Mouse (Mus musculus) heart, postnatal 14 days (tissue): Measurements from ENCODE around the gene Ccdc106. TPM values are rescaled to one million over a fixed set of nuclear protein-coding genes. Genes with fewer than 3 reads are reported as not detected.

Experiments
- DNase-seq, 2 experiments: peaks; one replicate each; pipeline ENCODE4 v3.0.0; 2021 to 2022
- intact Hi-C: fragments of 180-260 bp; cut with DNase I; formaldehyde crosslinking; loops from one replicate; pipeline ENCODE4 v1.15.1; 2025
- total RNA-seq, 2 experiments: library from RNA; stranded (reverse); gene quantifications; 2 replicates each; pipeline ENCODE4 v1.2.3; 2021

The Ccdc106 gene
- total RNA-seq, 2 experiments from 2014 or later, result 0.17 TPM

DNA sequence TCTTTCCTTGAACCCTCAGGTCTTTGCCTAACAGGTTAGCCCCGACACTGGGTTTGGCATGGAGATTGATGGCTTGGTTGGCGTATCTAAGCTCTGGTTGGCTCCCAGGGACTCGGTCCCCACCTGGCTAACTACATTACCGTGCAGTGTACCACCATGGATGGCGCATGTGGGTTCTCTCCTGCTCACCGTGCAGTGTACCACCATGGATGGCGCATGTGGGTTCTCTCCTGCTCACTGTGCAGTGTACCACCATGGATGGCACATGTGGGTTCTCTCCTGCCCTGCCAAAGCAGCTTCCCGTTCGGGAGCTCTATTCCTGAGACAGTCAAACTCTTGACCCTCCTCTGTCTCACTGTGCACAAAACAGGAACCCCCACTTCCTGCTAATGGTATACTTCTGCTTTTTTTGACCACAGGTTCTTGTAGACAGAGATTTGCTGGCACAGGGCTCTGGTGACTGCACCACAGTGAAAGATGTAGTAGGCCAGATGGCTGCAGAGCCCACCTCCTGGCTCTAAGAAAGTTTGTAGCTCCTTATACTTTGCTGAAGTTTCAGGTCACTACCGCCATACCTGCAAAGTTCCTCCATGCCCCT lies 80.8 kb downstream of the Ccdc106 start:
- intact Hi-C loops, result no loop called here
- no peak for DNase-seq

- intact Hi-C loops, result no loop called here
- no peak for DNase-seq
Measured at GRCm38 (mm10) chr7:5102564-5102963, 82.2 kb downstream of the Ccdc106 start.

GRCm38 (mm10) chr7:5108272-5108671 lies 87.9 kb downstream of the Ccdc106 start:
- DNase-seq, result no peak
- intact Hi-C loops, result no loop called here

- no peak for DNase-seq
- intact Hi-C loops, result no loop called here
Measured at GRCm38 (mm10) chr7:5109301-5109700, 88.9 kb downstream of the Ccdc106 start.

Other genes with a start within 250 kb of the Ccdc106 start
- not detected for gene Fam71e2, start 249.3 kb upstream of the Ccdc106 start, total RNA-seq
- under 1 TPM in 1 of 2 experiments, not detected in 1; 0.12 TPM for gene Il11, start 237.7 kb upstream of the Ccdc106 start, total RNA-seq
- not detected for gene Tmem190, start 237.6 kb upstream of the Ccdc106 start, total RNA-seq
- 1 to 10 TPM; 4.2 to 4.3 TPM for gene Tmem238, start 230.9 kb upstream of the Ccdc106 start, total RNA-seq
- 100 to 1,000 TPM; 469 to 532 TPM for gene Rpl28, start 227.7 kb upstream of the Ccdc106 start, total RNA-seq
- 100 to 1,000 TPM in 1 of 2 experiments, 10 to 100 TPM in 1; 97.9 to 112 TPM for gene Ube2s, start 208.0 kb upstream of the Ccdc106 start, total RNA-seq
- gene Shisa7, start 175.9 kb upstream of the Ccdc106 start, total RNA-seq, result under 1 TPM in 1 of 2 experiments, not detected in 1; 0.05 TPM
- gene Isoc2b, start 150.3 kb upstream of the Ccdc106 start, total RNA-seq, result 1 to 10 TPM; 3.1 to 4.2 TPM
- gene Isoc2a, start 143.4 kb upstream of the Ccdc106 start, total RNA-seq, result 10 to 100 TPM; 22.9 to 27.0 TPM
- gene Gm36210, start 114.0 kb upstream of the Ccdc106 start, total RNA-seq, result not detected
- 1 to 10 TPM; 9.4 to 9.6 TPM for gene Zfp628, start 105.3 kb upstream of the Ccdc106 start, total RNA-seq
- gene Nat14, start 98.5 kb upstream of the Ccdc106 start, total RNA-seq, result 1 to 10 TPM; 5.9 to 6.1 TPM
- 1 to 10 TPM; 7.8 TPM for gene Ssc5d, start 94.8 kb upstream of the Ccdc106 start, total RNA-seq
- 10 to 100 TPM in 1 of 2 experiments, 1 to 10 TPM in 1; 4.2 to 11.6 TPM for gene Sbk2, start 56.1 kb upstream of the Ccdc106 start, total RNA-seq
- 10 to 100 TPM; 14.9 to 37.3 TPM for gene Sbk3, start 49.4 kb upstream of the Ccdc106 start, total RNA-seq
- gene Zfp579, start 24.4 kb upstream of the Ccdc106 start, total RNA-seq, result 10 to 100 TPM; 14.3 to 18.1 TPM
- gene Zfp524, start 6.1 kb upstream of the Ccdc106 start, total RNA-seq, result 1 to 10 TPM; 8.1 to 8.6 TPM
- gene Fiz1, start 5.9 kb upstream of the Ccdc106 start, total RNA-seq, result 10 to 100 TPM; 17.0 to 20.2 TPM
- not detected for gene Gm44973, start 5.1 kb upstream of the Ccdc106 start, total RNA-seq
- gene Zfp865, start 177 bp upstream of the Ccdc106 start, total RNA-seq, result 10 to 100 TPM; 18.2 to 19.9 TPM
- gene 4632433K11Rik, start 13.6 kb downstream of the Ccdc106 start, total RNA-seq, result not detected
- 1 to 10 TPM; 5.0 to 6.6 TPM for gene Zfp784, start 17.9 kb downstream of the Ccdc106 start, total RNA-seq
- gene Zfp580, start 31.0 kb downstream of the Ccdc106 start, total RNA-seq, result 1 to 10 TPM; 5.5 to 7.9 TPM
- 10 to 100 TPM; 85.6 to 94.1 TPM for gene U2af2, start 41.6 kb downstream of the Ccdc106 start, total RNA-seq
- gene Epn1, start 59.7 kb downstream of the Ccdc106 start, total RNA-seq, result 100 to 1,000 TPM; 181 TPM
- gene Rfpl4, start 96.4 kb downstream of the Ccdc106 start, total RNA-seq, result not detected
- gene Rasl2-9, start 105.4 kb downstream of the Ccdc106 start, total RNA-seq, result 1 to 10 TPM; 5.3 to 5.8 TPM
- not detected for gene Vmn1r55, start 129.1 kb downstream of the Ccdc106 start, total RNA-seq
- gene Vmn1r56, start 176.2 kb downstream of the Ccdc106 start, total RNA-seq, result not detected
- not detected for gene Vmn1r57, start 197.9 kb downstream of the Ccdc106 start, total RNA-seq